Mouse (Mus musculus): ENCODE measurements around the gene Nfe2l2. TPM values are rescaled to one million over a fixed set of nuclear protein-coding genes. Genes with fewer than 3 reads are reported as not detected.
A peak's percentile ranks its signal among the peaks of the same experiment; 100 is the strongest.
"Not testable (repeated sequence)": the region's sequence is repeated elsewhere in the genome, so short reads cannot be mapped to it uniquely, and the experiment has no call there.

The Nfe2l2 gene
- total RNA-seq, 2 experiments from 2014 or later: 9.7 to 9.8 TPM

- intact Hi-C loops (cut with DNase I): no loop called here
These were observed 44.0 kb downstream of the Nfe2l2 start for GRCm38 (mm10) chr2:75660255-75660948.

GRCm38 (mm10) chr2:75659629-75659960, 44.8 kb downstream of the Nfe2l2 start:
- intact Hi-C loops (cut with DNase I): loop anchor here (5.0 kb wide), 1 partner anchor 47 kb away; no protein-coding TSS in a partner anchor
- DNase-seq (ENCODE audit: extremely low spot score in 1 of 2, low spot score in 2 of 2): peak; percentile 87 to 98

More at GRCm38 (mm10) chr2:75660255-75660948, 44.0 kb downstream of the Nfe2l2 start:
- DNase-seq (ENCODE audit: extremely low spot score in 1 of 2, low spot score in 2 of 2): no peak

- DNase-seq (ENCODE audit: extremely low spot score in 1 of 2, low spot score in 2 of 2): peak; percentile 98 to 99
- intact Hi-C loops (cut with DNase I): loop anchor here (5.0 kb wide), 1 partner anchor 47 kb away; no protein-coding TSS in a partner anchor
These were observed 45.5 kb downstream of the Nfe2l2 start, which contains the start of gene Hnrnpa3 for GRCm38 (mm10) chr2:75658727-75659628. Gene Hnrnpa3 (plus strand): TSS chr2:75659261.

GRCm38 (mm10) chr2:75657907-75658691, 46.3 kb downstream of the Nfe2l2 start:
- intact Hi-C loops (cut with DNase I): loop anchor here (5.0 kb wide), 1 partner anchor 46 kb away; no protein-coding TSS in a partner anchor
- DNase-seq (ENCODE audit: extremely low spot score in 1 of 2, low spot score in 2 of 2): peak in 1 of 2 experiments; percentile 37

- intact Hi-C loops (cut with DNase I): loop anchor here (5.0 kb wide), 1 partner anchor 45 kb away; no protein-coding TSS in a partner anchor
- no peak for DNase-seq (ENCODE audit: extremely low spot score in 1 of 2, low spot score in 2 of 2)
These were observed 47.5 kb downstream of the Nfe2l2 start for GRCm38 (mm10) chr2:75656924-75657323.

GRCm38 (mm10) chr2:75654679-75655078, 49.8 kb downstream of the Nfe2l2 start:
- intact Hi-C loops (cut with DNase I): loop anchor here (5.0 kb wide), 1 partner anchor 42 kb away; no protein-coding TSS in a partner anchor
- DNase-seq (ENCODE audit: extremely low spot score in 1 of 2, low spot score in 2 of 2): no peak

GRCm38 (mm10) chr2:75653150-75653549, 51.3 kb downstream of the Nfe2l2 start:
- intact Hi-C loops (cut with DNase I): no loop called here
- DNase-seq (ENCODE audit: extremely low spot score in 1 of 2, low spot score in 2 of 2): no peak

GRCm38 (mm10) chr2:75650437-75650836, 54.0 kb downstream of the Nfe2l2 start:
- intact Hi-C loops (cut with DNase I): no loop called here
- DNase-seq (ENCODE audit: extremely low spot score in 1 of 2, low spot score in 2 of 2): no peak

- no peak for DNase-seq (ENCODE audit: extremely low spot score in 1 of 2, low spot score in 2 of 2)
- intact Hi-C loops (cut with DNase I): no loop called here
These were observed 59.2 kb downstream of the Nfe2l2 start for GRCm38 (mm10) chr2:75645251-75645650.

GRCm38 (mm10) chr2:75643950-75644349, 60.5 kb downstream of the Nfe2l2 start:
- intact Hi-C loops (cut with DNase I): no loop called here
- DNase-seq (ENCODE audit: extremely low spot score in 1 of 2, low spot score in 2 of 2): no peak

- intact Hi-C loops (cut with DNase I): no loop called here
- DNase-seq (ENCODE audit: extremely low spot score in 1 of 2, low spot score in 2 of 2): peak in 1 of 2 experiments; percentile 31
These were observed 61.5 kb downstream of the Nfe2l2 start for GRCm38 (mm10) chr2:75642795-75643550.

- DNase-seq (ENCODE audit: extremely low spot score in 1 of 2, low spot score in 2 of 2); intact Hi-C loops (cut with DNase I): not testable (repeated sequence)
These were observed 62.1 kb downstream of the Nfe2l2 start for GRCm38 (mm10) chr2:75642312-75642711.

GRCm38 (mm10) chr2:75639535-75639934, 64.9 kb downstream of the Nfe2l2 start:
- intact Hi-C loops (cut with DNase I); DNase-seq (ENCODE audit: extremely low spot score in 1 of 2, low spot score in 2 of 2): not testable (repeated sequence)

GRCm38 (mm10) chr2:75637822-75638221, 66.6 kb downstream of the Nfe2l2 start:
- DNase-seq (ENCODE audit: extremely low spot score in 1 of 2, low spot score in 2 of 2); intact Hi-C loops (cut with DNase I): not testable (repeated sequence)

- intact Hi-C loops (cut with DNase I): no loop called here
- DNase-seq (ENCODE audit: extremely low spot score in 1 of 2, low spot score in 2 of 2): no peak
These were observed 67.1 kb downstream of the Nfe2l2 start for GRCm38 (mm10) chr2:75637361-75637760.

- DNase-seq (ENCODE audit: extremely low spot score in 1 of 2, low spot score in 2 of 2); intact Hi-C loops (cut with DNase I): not testable (repeated sequence)
These were observed 67.5 kb downstream of the Nfe2l2 start for GRCm38 (mm10) chr2:75637055-75637304.

- intact Hi-C loops (cut with DNase I): no loop called here
- peak in 1 of 2 experiments; percentile 41 for DNase-seq (ENCODE audit: extremely low spot score in 1 of 2, low spot score in 2 of 2)
These were observed 68.0 kb downstream of the Nfe2l2 start for GRCm38 (mm10) chr2:75636261-75637054.
